Comparison of ENCODE assay signal across 8 mouse cellular contexts in genomic region chr17:66510221-66510683, GRCm38 (mm10). TPM values are rescaled to one million over a fixed set of nuclear protein-coding genes. Genes with fewer than 3 reads are reported as not detected.
DNase-seq lines count a peak whose midpoint lies in the region; ATAC-seq and TF ChIP-seq lines count a peak whose summit lies in the region.

No protein-coding gene starts in this region.

- peak; percentile 83 for ATAC-seq in heart, embryonic 16.5 days (replicated peaks; ENCODE audit: extremely low read depth, insufficient read depth, low FRiP score)
- ATAC-seq in liver, postnatal 0 days: peak; percentile 48
- ATAC-seq in activated CD4-positive, CD25-positive, alpha-beta regulatory T cell, adult 4 months: no peak

- peak; percentile 15 for DNase-seq in liver, adult 2 months (ENCODE audit: extremely low read depth, low read depth, low spot score)
- no peak for DNase-seq in liver
- DNase-seq in adrenal gland, postnatal 25 days: peak; percentile 87
- DNase-seq in liver, postnatal 0 days: peak; percentile 31
- peak; percentile 41 for DNase-seq in testis, postnatal 14 days (ENCODE audit: low spot score)
- no peak for DNase-seq in layer of hippocampus, adult 9-10 months (ENCODE audit: low spot score)

- TF ChIP-seq CTCF in liver, adult 2 months (IDR thresholded peaks at IDR 0.05; ENCODE audit: low read depth, low read length): no peak
- no peak for TF ChIP-seq CTCF in liver, postnatal 0 days (IDR thresholded peaks at IDR 0.05; ENCODE audit: low read depth)

- H3K9me3 ChIP-seq in heart, embryonic 16.5 days (replicated peaks; ENCODE audit: control insufficient read depth, low read length): no peaks in the 10 kb centered on the region
- H3K9me3 ChIP-seq in liver, postnatal 0 days (ENCODE audit: low read length): no peaks in the 10 kb centered on the region

- peaks cover 4% of the 10 kb centered on the region; the same call in 1 of the 2 replicates for H3K79me2 ChIP-seq in liver, adult 2 months (ENCODE audit: control insufficient read depth, insufficient read depth, low read length)

- H3K9ac ChIP-seq in liver, adult 2 months (ENCODE audit: low read depth, low read length): no peak overlapping the region
- no peak overlapping the region for H3K9ac ChIP-seq in heart, embryonic 16.5 days (ENCODE audit: low read length)
- no peak overlapping the region for H3K9ac ChIP-seq in liver, postnatal 0 days (replicated peaks)

- TF ChIP-seq POLR2A in liver, adult 2 months (IDR thresholded peaks at IDR 0.05; ENCODE audit: extremely low read depth, insufficient read depth, low read length): no peak

- 29% methylated on average over 10 of the region's 10 CpGs for WGBS in liver, adult 2 months
- WGBS in heart, embryonic 16.5 days: 16% methylated on average over 10 of the region's 10 CpGs
- WGBS in liver, postnatal 0 days (ENCODE audit: insufficient replicate concordance): 45% methylated on average over 10 of the region's 10 CpGs

- no peak overlapping the region for H3K4me3 ChIP-seq in liver, adult 2 months (ENCODE audit: insufficient read depth, low read depth, low read length)
- no peak overlapping the region for H3K4me3 ChIP-seq in heart, embryonic 16.5 days (ENCODE audit: low read length)
- H3K4me3 ChIP-seq in liver, postnatal 0 days (ENCODE audit: low read depth, low read length): no peak overlapping the region

- no peak overlapping the region for H3K27ac ChIP-seq in liver, adult 2 months (replicated peaks; ENCODE audit: insufficient read depth, low read depth, low read length)
- peak overlapping the region; percentile 66 for H3K27ac ChIP-seq in heart, embryonic 16.5 days (ENCODE audit: low read length)
- no peak overlapping the region for H3K27ac ChIP-seq in liver, postnatal 0 days (ENCODE audit: low read depth)

- 0 out of 2 replicates have a peak overlapping the region, but pooled peaks have one; percentile 17 for H3K4me2 ChIP-seq in heart, embryonic 16.5 days (ENCODE audit: low read depth, low read length)
- no peak overlapping the region for H3K4me2 ChIP-seq in liver, postnatal 0 days (ENCODE audit: low read depth, low read length)

- TF ChIP-seq EP300 in liver, postnatal 0 days (IDR thresholded peaks at IDR 0.05; ENCODE audit: low read depth): no peak

- H3K4me1 ChIP-seq in liver, adult 2 months (ENCODE audit: control insufficient read depth, insufficient read depth, low read length): no peaks in the 10 kb centered on the region; the same call in 1 of the 2 replicates
- peaks cover 16% of the 10 kb centered on the region for H3K4me1 ChIP-seq in heart, embryonic 16.5 days (ENCODE audit: control insufficient read depth, insufficient read depth, low read length)
- no peaks in the 10 kb centered on the region; the same call in 1 of the 2 replicates for H3K4me1 ChIP-seq in liver, postnatal 0 days (ENCODE audit: insufficient read depth)

- peaks cover 5% of the 10 kb centered on the region; the same call in 1 of the 2 replicates for H3K36me3 ChIP-seq in liver, adult 2 months (ENCODE audit: control insufficient read depth, insufficient read depth, low read length)
- peaks cover 10% of the 10 kb centered on the region for H3K36me3 ChIP-seq in heart, embryonic 16.5 days (ENCODE audit: control insufficient read depth, insufficient read depth)
- H3K36me3 ChIP-seq in liver, postnatal 0 days (replicated peaks; ENCODE audit: insufficient read depth, low read length): peaks cover 9% of the 10 kb centered on the region; the same call in 1 of the 2 replicates

- no peaks in the 10 kb centered on the region for H3K27me3 ChIP-seq in liver, adult 2 months (ENCODE audit: control insufficient read depth, insufficient read depth, low read length)
- no peaks in the 10 kb centered on the region for H3K27me3 ChIP-seq in heart, embryonic 16.5 days (ENCODE audit: control insufficient read depth, insufficient read depth, low read length)
- H3K27me3 ChIP-seq in liver, postnatal 0 days (ENCODE audit: insufficient read depth, low read length): no peaks in the 10 kb centered on the region

RNA-seq across cellular contexts. Expression of gene Rab12, which starts 9.3 kb away (rescaled TPM):
- 15.2 and 15.8 TPM in 2 replicates for total RNA-seq in liver, adult 2 months (2014; rRNA removed)
- 10.3 and 12.3 TPM in 2 replicates for polyA plus RNA-seq in liver, adult 2 months (2012; rRNA removed)
- total RNA-seq in adrenal gland, postnatal 25 days (2021): 84.6 and 98.9 TPM in 2 replicates
- 39.0 and 48.6 TPM in 2 replicates for polyA plus RNA-seq in heart, embryonic 16.5 days (2015; fragmentation: Nextera tagmentation; extraction: Ambion mirVana)
- 8.2 and 10.7 TPM in 2 replicates for polyA plus RNA-seq in liver, postnatal 0 days (2015; fragmentation: Nextera tagmentation; extraction: Ambion mirVana)
- polyA plus RNA-seq in activated CD4-positive, CD25-positive, alpha-beta regulatory T cell, adult 4 months (2017; shearing (Covaris generic)): 10 to 100 TPM in 1 of 2 experiments, 1 to 10 TPM in 1; 7.2 to 14.1 TPM

Comparison
In these comparisons a context has a peak if more than half of its experiments do, and no peak if none do; other contexts are left out.
1. DNase-seq: peak in liver, adult 2 months (single experiment), adrenal gland, postnatal 25 days (single experiment), liver, postnatal 0 days (single experiment) and testis, postnatal 14 days (single experiment); none in liver (single experiment) and layer of hippocampus, adult 9-10 months (single experiment).